Mouse (Mus musculus) forebrain, embryonic 16.5 days (tissue): ENCODE measurements around the gene Baz1b. TPM values are rescaled to one million over a fixed set of nuclear protein-coding genes. Genes with fewer than 3 reads are reported as not detected.

ENCODE experiments used
- ATAC-seq: fragments of 200-750 bp; cut with Nextera tagmentation; 2 replicates; pipeline ENCODE4 v1.8.0; 2017; ENCODE audit warnings: mild to moderate bottlenecking, moderate library complexity
- H3K27ac ChIP-seq: fragments of 300-500 bp; sonication (generic); 2 replicates; pipeline ENCODE4 v1.5.1; 2014; ENCODE audit warnings: low read length, control low read depth
- H3K27me3 ChIP-seq: fragments of 300-500 bp; sonication (generic); replicated peaks from 2 replicates; pipeline ENCODE4 v1.6.1; 2014; ENCODE audit warnings: low read length; ENCODE audit not compliant: control insufficient read depth, insufficient read depth
- H3K36me3 ChIP-seq: fragments of 300-500 bp; sonication (generic); 2 replicates; pipeline ENCODE4 v1.6.1; 2014; ENCODE audit not compliant: control insufficient read depth, insufficient read depth
- H3K4me1 ChIP-seq: fragments of 300-500 bp; sonication (generic); replicated peaks from 2 replicates; pipeline ENCODE4 v1.6.1; 2014; ENCODE audit warnings: low read length; ENCODE audit not compliant: control insufficient read depth, insufficient read depth
- H3K4me2 ChIP-seq: fragments of 300-500 bp; sonication (generic); 2 replicates; pipeline ENCODE4 v1.6.1; 2014; ENCODE audit warnings: mild to moderate bottlenecking, low read length, control low read depth
- H3K4me3 ChIP-seq: fragments of 300-500 bp; sonication (generic); replicated peaks from 2 replicates; pipeline ENCODE4 v1.5.1; 2014; ENCODE audit warnings: mild to moderate bottlenecking, low read length, control low read depth
- H3K9ac ChIP-seq: fragments of 300-500 bp; sonication (generic); replicated peaks from 2 replicates; pipeline ENCODE4 v1.6.1; 2014; ENCODE audit warnings: low read depth, low read length, control low read depth
- H3K9me3 ChIP-seq: fragments of 300-500 bp; sonication (generic); 2 replicates; pipeline ENCODE4 v1.6.1; 2016; ENCODE audit warnings: low read length; ENCODE audit not compliant: control insufficient read depth
- WGBS: fragments of 180-500 bp; shearing (Covaris S2); extraction: QIAGEN DNeasy Blood & Tissue Kit; methylation state at CpG from one replicate; pipeline ENCODE4 v1.1.7; 2014; 5-methylcytosine and 5-hydroxymethylcytosine counted together
- microRNA-seq: library from miRNA; unstranded; fragments of <30 nt; microRNA quantifications from one replicate; pipeline ENCODE4, GENCODE M21; 2017
- polyA plus RNA-seq: library from polyadenylated mRNA; unstranded; fragments of >200 nt; fragmentation: Nextera tagmentation; extraction: Ambion mirVana; gene quantifications from 2 replicates; pipeline ENCODE4 v1.2.1, GENCODE M21; 2015

Baz1b gene
- polyA plus RNA-seq, 1 experiment from 2014 or later: 34.4 TPM

GRCm38 (mm10) chr5:135292001-135292400 lies 104.9 kb downstream of the Baz1b start:
- H3K9ac ChIP-seq: no peak overlapping the region
- no peaks in the 10 kb centered on the region for H3K36me3 ChIP-seq
- H3K27me3 ChIP-seq: no peaks in the 10 kb centered on the region
- H3K9me3 ChIP-seq: no peaks in the 10 kb centered on the region
- no peaks in the 10 kb centered on the region for H3K4me1 ChIP-seq
- WGBS: 93% methylated on average over 2 of the region's 2 CpGs
- H3K4me3 ChIP-seq: no peak overlapping the region
- H3K4me2 ChIP-seq: no peak overlapping the region
- H3K27ac ChIP-seq: no peak overlapping the region
- ATAC-seq: no peak

Small RNA genes within 50 kb of the gene (microRNA-seq; reads per million reads assigned to microRNA genes)
- gene Gm25315: not detected

Other genes with a start within 250 kb of the Baz1b start
- not detected in 2 replicates for gene Cldn4, start 240.3 kb upstream of the Baz1b start, polyA plus RNA-seq
- gene Cldn3, start 201.1 kb upstream of the Baz1b start, polyA plus RNA-seq: 13.0 and 13.6 TPM in 2 replicates
- 70.6 and 78.0 TPM in 2 replicates for gene Abhd11, start 178.1 kb upstream of the Baz1b start, polyA plus RNA-seq
- 81.6 and 110 TPM in 2 replicates for gene Stx1a, start 163.8 kb upstream of the Baz1b start, polyA plus RNA-seq
- 35.2 and 40.4 TPM in 2 replicates for gene Dnajc30, start 123.1 kb upstream of the Baz1b start, polyA plus RNA-seq
- gene Bud23, start 122.3 kb upstream of the Baz1b start, polyA plus RNA-seq: 81.9 and 96.3 TPM in 2 replicates
- gene Vps37d, start 109.0 kb upstream of the Baz1b start, polyA plus RNA-seq: 27.2 and 27.7 TPM in 2 replicates
- gene Mlxipl, start 97.4 kb upstream of the Baz1b start, polyA plus RNA-seq: 0.68 and 0.76 TPM in 2 replicates
- gene Tbl2, start 37.6 kb upstream of the Baz1b start, polyA plus RNA-seq: 19.2 and 22.0 TPM in 2 replicates
- gene Bcl7b, start 19.0 kb upstream of the Baz1b start, polyA plus RNA-seq: 49.7 and 53.9 TPM in 2 replicates
- 11.9 and 12.4 TPM in 2 replicates for gene Fzd9, start 64.0 kb downstream of the Baz1b start, polyA plus RNA-seq
- gene Fkbp6, start 162.8 kb downstream of the Baz1b start, polyA plus RNA-seq: not detected in 2 replicates
- not detected in 2 replicates for gene Trim50, start 166.0 kb downstream of the Baz1b start, polyA plus RNA-seq
- gene Nsun5, start 182.7 kb downstream of the Baz1b start, polyA plus RNA-seq: 38.0 and 41.8 TPM in 2 replicates
- gene Pom121, start 207.3 kb downstream of the Baz1b start, polyA plus RNA-seq: 11.4 and 11.7 TPM in 2 replicates